Mouse (Mus musculus): Measurements from ENCODE around the gene Coa6. TPM values are rescaled to one million over a fixed set of nuclear protein-coding genes. Genes with fewer than 3 reads are reported as not detected.

The Coa6 gene
- polyA plus RNA-seq, 1 experiment = 7.6 TPM

DNA sequence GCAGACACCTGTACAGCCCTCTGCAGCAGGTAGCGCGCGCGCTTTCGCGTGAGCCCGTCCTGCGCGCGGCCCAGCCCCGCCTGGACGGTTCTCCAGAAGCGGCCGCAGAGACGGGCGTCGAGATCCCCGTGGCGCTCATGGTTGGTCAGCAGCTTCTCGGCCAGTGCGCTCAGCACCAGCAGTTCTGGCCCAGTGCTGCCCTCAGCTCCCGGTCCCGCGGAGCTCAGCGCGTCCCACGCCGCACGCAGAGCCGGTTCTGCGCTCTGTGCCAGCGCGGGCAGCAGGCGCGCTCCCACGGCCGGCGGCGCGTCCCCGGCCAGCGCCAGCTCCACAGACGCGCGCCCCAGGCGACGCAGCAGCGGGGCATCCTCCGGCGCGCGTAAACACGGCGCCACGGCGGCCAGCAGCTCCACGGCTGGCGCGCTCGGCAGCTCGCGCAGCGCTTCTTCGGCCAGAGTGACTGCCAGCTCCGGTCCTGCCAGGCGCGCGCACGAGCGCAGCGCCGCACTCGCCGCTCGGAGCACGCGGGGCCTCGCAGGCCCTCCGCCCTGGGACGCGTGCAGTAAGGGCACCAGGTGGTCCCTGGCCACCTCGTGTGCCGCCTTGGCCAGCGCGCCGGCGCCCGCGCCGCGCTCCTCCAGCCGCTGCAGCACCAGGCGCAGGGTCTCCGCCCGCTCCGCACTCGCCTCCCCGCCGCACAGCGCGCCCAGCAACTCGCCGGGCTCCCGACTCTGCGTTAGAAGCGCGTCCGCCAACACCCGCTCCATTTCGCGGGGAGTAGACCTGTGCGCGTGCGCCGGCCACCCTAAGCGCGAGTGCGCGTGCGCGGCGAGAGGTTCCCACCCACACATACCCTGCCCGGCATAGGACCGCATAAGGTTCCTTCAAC is 52.2 kb downstream of the Coa6 start, which contains the start of gene Tarbp1:
Tarbp1 (minus strand) TSS at position 767 of the 889 bp plus-strand sequence.
- TF ChIP-seq CTCF (IDR thresholded peaks at IDR 0.05; ENCODE audit: control insufficient read depth, insufficient read depth, low read length) (no peak), POLR2A (IDR thresholded peaks at IDR 0.05; ENCODE audit: borderline replicate concordance, control insufficient read depth, low read depth, low read length) (peak; percentile 31; the same call in 1 of the 2 replicates)
- Histone ChIP-seq H3K4me1 (ENCODE audit: control insufficient read depth, insufficient read depth, low read length) (no peaks in the 10 kb centered on the region; the same call in 1 of the 2 replicates), H3K27ac (ENCODE audit: control insufficient read depth, insufficient read depth, low read depth, low read length, poor library complexity) (peak within 1 kb of the TSS; percentile 38), H3K4me3 (replicated peaks; ENCODE audit: control insufficient read depth, low read depth, low read length) (peak within 1 kb of the TSS; percentile 89)
- under 1% methylated on average over 123 of the region's 124 CpGs for WGBS

Other genes starting within 250 kb of the Coa6 start
- not detected in 2 replicates for gene Slc35f3, start 124.0 kb upstream of the Coa6 start, polyA plus RNA-seq (2011; ENCODE audit: insufficient read depth, insufficient read length, low replicate concordance, missing spikeins)
- gene Tarbp1, start 52.5 kb downstream of the Coa6 start, polyA plus RNA-seq (2011; ENCODE audit: insufficient read depth, insufficient read length, low replicate concordance, missing spikeins) = 1.4 and 2.9 TPM in 2 replicates
- 21.3 and 35.8 TPM in 2 replicates for gene Irf2bp2, start 171.5 kb downstream of the Coa6 start, polyA plus RNA-seq (2011; ENCODE audit: insufficient read depth, insufficient read length, low replicate concordance, missing spikeins)